Comparison of ENCODE assay signal across 8 mouse cellular contexts in the genomic region with DNA sequence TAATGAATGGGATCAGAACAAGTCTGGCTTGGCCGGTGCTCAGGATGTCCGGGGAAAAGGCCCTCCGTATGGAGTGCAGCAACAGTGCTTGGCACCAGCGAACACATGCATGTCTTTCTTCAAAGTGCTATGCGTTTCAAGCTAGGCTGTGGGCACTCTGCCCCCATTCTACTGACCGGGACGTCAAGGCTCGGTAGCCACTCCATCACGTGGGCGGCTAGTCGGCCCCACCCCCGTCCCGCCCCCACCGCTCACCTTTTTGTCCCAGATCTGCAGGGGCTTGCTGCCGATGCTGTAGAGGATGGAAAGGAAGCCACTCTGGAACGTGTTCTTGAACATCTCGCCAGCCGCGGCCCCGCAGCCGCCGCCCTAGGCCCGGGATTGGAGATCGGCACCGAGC. TPM values are rescaled to one million over a fixed set of nuclear protein-coding genes. Genes with fewer than 3 reads are reported as not detected.
DNase-seq lines count a peak whose midpoint lies in the region; ATAC-seq and TF ChIP-seq lines count a peak whose summit lies in the region.

No protein-coding gene starts in this region.

- H3K36me3 ChIP-seq in forebrain, embryonic 11.5 days (ENCODE audit: control insufficient read depth, insufficient read depth, low read length) = no peaks in the 10 kb centered on the region

- TF ChIP-seq POLR2A in bone marrow macrophage, adult 2 months (IDR thresholded peaks at IDR 0.05; ENCODE audit: borderline replicate concordance, low read depth, low read length) = no peak

- H3K9me3 ChIP-seq in forebrain, embryonic 11.5 days (ENCODE audit: control insufficient read depth, low read length) = no peaks in the 10 kb centered on the region

- no peak for TF ChIP-seq CTCF in bone marrow macrophage, adult 2 months (IDR thresholded peaks at IDR 0.05; ENCODE audit: low read depth, low read length)

- peak overlapping the region; percentile 55 for H3K27ac ChIP-seq in bone marrow macrophage, adult 2 months (ENCODE audit: insufficient read depth, low read depth, low read length)
- H3K27ac ChIP-seq in forebrain, embryonic 11.5 days (ENCODE audit: low read depth, low read length) = peak overlapping the region; percentile 82

- H3K4me1 ChIP-seq in bone marrow macrophage, adult 2 months (ENCODE audit: control insufficient read depth, insufficient read depth, low read length) = peaks cover 19% of the 10 kb centered on the region
- H3K4me1 ChIP-seq in forebrain, embryonic 11.5 days (replicated peaks; ENCODE audit: control insufficient read depth, insufficient read depth, low read length) = peaks cover 13% of the 10 kb centered on the region; the same call in 1 of the 2 replicates

- no peaks in the 10 kb centered on the region for H3K27me3 ChIP-seq in forebrain, embryonic 11.5 days (ENCODE audit: control insufficient read depth, insufficient read depth, low read length)

- DNase-seq in left cerebral cortex, adult 18-20 months (ENCODE audit: low spot score in 2 of 2) = peak; percentile 24 to 29
- DNase-seq in left cerebral cortex, adult 11 months (ENCODE audit: low spot score) = no peak
- DNase-seq in forebrain, embryonic 11.5 days (ENCODE audit: low spot score) = peak; percentile 82
- peak; percentile 63 for DNase-seq in kidney, postnatal 10 days
- DNase-seq in lung, postnatal 36 days = peak; percentile 37
- no peak for DNase-seq in urinary bladder, postnatal 4 days (ENCODE audit: low spot score in 2 of 2)
- DNase-seq in testis, postnatal 14 days (ENCODE audit: low spot score) = no peak

- H3K4me2 ChIP-seq in forebrain, embryonic 11.5 days (ENCODE audit: low read depth, low read length, severe bottlenecking) = peak overlapping the region; percentile 87

- under 1% methylated on average over 25 of the region's 25 CpGs for WGBS in forebrain, embryonic 11.5 days

- H3K4me3 ChIP-seq in bone marrow macrophage, adult 2 months (ENCODE audit: insufficient read depth, low read length) = peak overlapping the region; percentile 99
- H3K4me3 ChIP-seq in forebrain, embryonic 11.5 days (ENCODE audit: low read depth, low read length) = peak overlapping the region; percentile 83

- peak; percentile 60 for ATAC-seq in forebrain, embryonic 11.5 days (replicated peaks; ENCODE audit: low FRiP score)

- H3K9ac ChIP-seq in forebrain, embryonic 11.5 days (ENCODE audit: low read length) = peak overlapping the region; percentile 85

RNA-seq across cellular contexts. Expression of a gene that starts 0.4 kb away (rescaled TPM):
- total RNA-seq in left cerebral cortex, adult 18-20 months (2021) = 10 to 100 TPM; 58.8 to 60.7 TPM
- 42.8 and 45.7 TPM in 2 replicates for polyA plus RNA-seq in bone marrow macrophage, adult 2 months (2012; ENCODE audit: insufficient read depth, insufficient read length, missing spikeins)
- 145 and 147 TPM in 2 replicates for polyA plus RNA-seq in forebrain, embryonic 11.5 days (2014; fragmentation: Nextera tagmentation; extraction: Ambion mirVana)

RNA-seq across cellular contexts. Expression of a gene that starts 55.6 kb away (rescaled TPM):
- 10 to 100 TPM; 81.8 to 92.0 TPM for total RNA-seq in left cerebral cortex, adult 18-20 months (2021)
- 64.5 and 66.5 TPM in 2 replicates for polyA plus RNA-seq in bone marrow macrophage, adult 2 months (2012; ENCODE audit: insufficient read depth, insufficient read length, missing spikeins)
- polyA plus RNA-seq in forebrain, embryonic 11.5 days (2014; fragmentation: Nextera tagmentation; extraction: Ambion mirVana) = 17.1 and 21.2 TPM in 2 replicates

Comparison
In these comparisons a context has a peak if more than half of its experiments do, and no peak if none do; other contexts are left out.
1. DNase-seq: peak in left cerebral cortex, adult 18-20 months (2 of 2), forebrain, embryonic 11.5 days (single experiment), kidney, postnatal 10 days (single experiment) and lung, postnatal 36 days (single experiment); none in left cerebral cortex, adult 11 months (single experiment), urinary bladder, postnatal 4 days (0 of 2) and testis, postnatal 14 days (single experiment).